Mouse (Mus musculus) MEL (cell line): ENCODE measurements around the gene Slc7a6.

Experiments
- CTCF ChIP-seq, 3 experiments: IDR thresholded peaks in 2 of 3; conservative IDR thresholded peaks in 1 of 3; 2 replicates each; pipeline ENCODE4 v1.5.1; 2011 to 2012; ENCODE audit warnings: low read length in 3 of 3, low read depth in 2 of 3, mild to moderate bottlenecking in 2 of 3, improper control_type of control experiment in 1 of 3, inconsistent platforms in 1 of 3, mixed read lengths in 1 of 3, moderate library complexity in 1 of 3; ENCODE audit not compliant: control insufficient read depth in 1 of 3, insufficient read depth in 1 of 3, poor library complexity in 1 of 3, severe bottlenecking in 1 of 3
- EP300 ChIP-seq, 2 experiments: IDR thresholded peaks; 2 replicates each; pipeline ENCODE4 v1.6.1; 2011; ENCODE audit warnings: improper control_type of control experiment in 2 of 2, low read length in 2 of 2, low read depth in 1 of 2, mild to moderate bottlenecking in 1 of 2
- GATA1 ChIP-seq: IDR thresholded peaks from 2 replicates; pipeline ENCODE4 v1.6.1; 2011; ENCODE audit warnings: low read depth, low read length, improper control_type of control experiment
- POLR2A ChIP-seq, 2 experiments: IDR thresholded peaks; 2 replicates each; pipeline ENCODE4 v1.6.1; 2011 to 2012; ENCODE audit warnings: low read length in 2 of 2, mild to moderate bottlenecking in 2 of 2, control low read depth in 1 of 2, improper control_type of control experiment in 1 of 2, low read depth in 1 of 2, moderate library complexity in 1 of 2; ENCODE audit not compliant: control insufficient read depth in 1 of 2, insufficient read depth in 1 of 2, poor library complexity in 1 of 2

GRCm38 (mm10) chr8:106127054-106127453 is 41.6 kb upstream of the Slc7a6 start:
- no peak for TF ChIP-seq GATA1
- TF ChIP-seq POLR2A (IDR thresholded peaks at IDR 0.05; ENCODE audit: control insufficient read depth in 1 of 2, insufficient read depth in 1 of 2, low read depth in 1 of 2, low read length in 2 of 2, poor library complexity in 1 of 2): no peak
- peak in 2 of 3 experiments; percentile 16 to 46; a peak in 3 of 6 replicates for TF ChIP-seq CTCF (IDR thresholded peaks at IDR 0.05 in 2 of 3, conservative IDR thresholded peaks at IDR 0.05 in 1 of 3; ENCODE audit: control insufficient read depth in 1 of 3, insufficient read depth in 1 of 3, low read depth in 2 of 3, low read length in 3 of 3, poor library complexity in 1 of 3, severe bottlenecking in 1 of 3)
- peak; percentile 11 to 30; a peak in 2 of 4 replicates for TF ChIP-seq EP300 (IDR thresholded peaks at IDR 0.05; ENCODE audit: low read depth in 1 of 2, low read length in 2 of 2)
